Mouse (Mus musculus) brain, embryonic 14.5 days (tissue): ENCODE measurements around the gene Col13a1. TPM values are rescaled to one million over a fixed set of nuclear protein-coding genes. Genes with fewer than 3 reads are reported as not detected.

ENCODE experiments used
- DNase-seq: peaks from one replicate; pipeline ENCODE4 v3.0.0-alpha.2; 2011; ENCODE audit warnings: low read depth
- CTCF ChIP-seq: fragments of 200-500 bp; IDR thresholded peaks from 2 replicates; pipeline ENCODE4 v1.5.1; 2012; ENCODE audit warnings: inconsistent platforms, mild to moderate bottlenecking, moderate library complexity, borderline replicate concordance; ENCODE audit not compliant: insufficient read depth, insufficient read length; ENCODE audit errors: extremely low read depth
- POLR2A ChIP-seq: fragments of 200-500 bp; IDR thresholded peaks from 2 replicates; pipeline ENCODE4 v1.6.1; 2012; ENCODE audit warnings: mild to moderate bottlenecking, inconsistent platforms, borderline replicate concordance; ENCODE audit not compliant: poor library complexity, insufficient read depth, insufficient read length, severe bottlenecking; ENCODE audit errors: extremely low read depth
- polyA plus RNA-seq: library from polyadenylated mRNA; depleted of rRNA; stranded (reverse); fragments of >200 nt; gene quantifications from 2 replicates; pipeline ENCODE4 v1.2.3, GENCODE M21; 2012

Gene Col13a1
- polyA plus RNA-seq, 1 experiment = 3.2 TPM

DNA sequence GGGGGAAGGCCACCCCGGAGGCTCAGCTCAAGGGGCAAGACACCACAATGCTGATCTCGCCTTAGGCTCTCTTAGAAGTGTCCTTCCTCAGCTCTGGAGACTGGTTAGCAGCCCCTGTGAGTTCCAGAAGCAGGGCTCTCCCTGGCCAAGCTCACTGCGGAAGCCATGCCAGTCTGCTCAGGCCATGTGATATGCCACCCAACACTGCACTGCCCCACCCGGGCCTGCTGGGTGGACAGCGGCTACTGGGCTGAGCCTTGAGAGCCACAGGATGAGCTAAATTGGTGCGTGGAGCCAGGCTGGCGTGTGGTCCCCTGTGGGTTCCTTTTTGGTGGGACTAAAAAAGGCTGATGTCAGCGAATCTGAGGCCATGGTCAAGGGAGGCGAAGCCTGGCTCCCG is 88.6 kb downstream of the Col13a1 start:
- TF ChIP-seq CTCF (no peak), POLR2A (no peak)
- DNase-seq = no peak

DNA sequence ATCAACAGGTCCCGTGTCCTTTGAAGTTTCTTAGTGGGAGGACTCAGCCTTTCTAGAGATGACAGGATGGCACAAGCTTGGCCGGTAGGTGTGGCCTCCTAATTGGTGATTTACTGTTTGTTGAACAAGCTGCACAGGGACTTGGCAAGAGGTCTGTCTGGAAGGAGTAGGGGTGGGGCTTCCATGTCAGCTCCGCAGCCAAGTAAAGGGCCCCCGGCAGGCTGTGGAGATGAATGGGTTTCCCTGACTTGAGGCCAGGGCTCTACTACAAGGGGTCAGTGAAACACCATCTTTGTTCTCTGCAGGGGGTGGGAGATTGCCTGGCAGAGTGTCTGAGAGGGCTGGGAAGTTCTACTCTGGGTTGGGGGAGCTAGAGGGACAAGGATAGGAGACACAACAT is 99.5 kb downstream of the Col13a1 start:
- TF ChIP-seq POLR2A (no peak), CTCF (no peak)
- peak; percentile 87 for DNase-seq

DNA sequence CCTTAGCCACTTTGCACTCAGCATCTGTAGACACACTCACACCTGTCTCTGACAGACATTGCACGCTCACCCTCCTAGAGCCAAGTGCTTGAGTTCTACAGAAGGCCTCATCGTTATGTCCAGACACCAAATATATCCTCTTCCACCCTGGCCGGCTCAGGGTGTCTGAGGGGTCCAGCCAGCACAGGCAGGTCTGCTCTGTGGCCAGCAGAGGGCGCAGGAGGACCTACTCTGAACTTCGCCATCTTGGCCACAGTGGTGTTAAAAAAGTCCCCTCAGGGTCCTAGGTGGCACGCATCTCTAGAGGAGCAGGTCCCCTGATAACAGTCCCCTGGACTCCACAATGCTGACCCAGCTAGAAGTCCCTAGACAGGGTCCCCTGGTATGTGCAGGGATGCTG is 101.1 kb downstream of the Col13a1 start:
- peak; percentile 79 for DNase-seq
- peak; percentile 94 for TF ChIP-seq CTCF
- TF ChIP-seq POLR2A = no peak

- no peak for DNase-seq
- TF ChIP-seq CTCF = no peak
- no peak for TF ChIP-seq POLR2A
Observed at GRCm38 (mm10) chr10:61869796-61870195, 109.1 kb downstream of the Col13a1 start.

DNA sequence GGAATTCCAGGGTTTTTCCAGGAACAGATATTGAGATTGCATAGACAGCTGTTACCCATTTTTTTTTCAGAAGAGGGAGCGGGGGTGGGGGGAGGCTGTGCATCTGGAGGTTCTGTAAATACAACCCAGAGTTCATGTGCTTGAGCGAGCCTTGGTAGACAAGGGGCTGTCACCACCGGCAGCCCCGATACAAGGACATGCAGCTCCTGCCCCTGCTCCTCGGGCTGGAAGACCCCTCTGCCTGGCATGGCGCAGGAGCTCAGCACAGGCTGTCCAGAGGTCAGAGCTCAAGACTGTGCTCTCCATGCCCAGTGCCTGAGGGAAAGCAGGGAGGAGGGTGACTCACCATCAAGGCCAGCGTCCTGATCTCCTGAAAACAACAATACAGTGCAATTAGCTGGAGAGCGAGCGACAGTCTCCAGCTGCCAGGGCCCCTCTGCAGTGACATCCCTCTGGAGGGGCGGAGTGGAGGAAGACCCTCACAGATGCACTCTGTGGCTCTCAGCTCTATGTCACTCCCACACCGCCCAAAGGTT is 112.8 kb downstream of the Col13a1 start:
- no peak for DNase-seq
- TF ChIP-seq CTCF (no peak), POLR2A (no peak)

DNA sequence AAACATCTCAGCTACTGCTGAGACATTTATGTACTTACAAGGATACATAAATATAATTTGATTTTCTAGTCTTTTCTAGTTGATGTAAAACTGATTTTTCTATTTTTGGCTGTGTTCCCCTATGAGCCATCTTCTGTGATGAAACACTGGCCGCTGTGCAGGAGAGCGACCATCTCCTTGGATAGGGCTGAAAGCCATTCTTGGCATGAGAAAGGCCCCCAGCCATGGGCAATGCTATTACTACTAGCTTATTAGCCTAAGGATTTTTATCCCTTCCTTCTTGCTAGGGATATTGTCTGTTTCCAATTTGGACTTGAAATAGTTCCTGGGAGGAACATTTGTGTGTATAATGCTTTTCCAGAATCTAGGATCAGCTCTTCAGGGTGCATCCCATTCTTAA is 119.5 kb downstream of the Col13a1 start:
- TF ChIP-seq CTCF = no peak
- TF ChIP-seq POLR2A = no peak
- no peak for DNase-seq

DNA sequence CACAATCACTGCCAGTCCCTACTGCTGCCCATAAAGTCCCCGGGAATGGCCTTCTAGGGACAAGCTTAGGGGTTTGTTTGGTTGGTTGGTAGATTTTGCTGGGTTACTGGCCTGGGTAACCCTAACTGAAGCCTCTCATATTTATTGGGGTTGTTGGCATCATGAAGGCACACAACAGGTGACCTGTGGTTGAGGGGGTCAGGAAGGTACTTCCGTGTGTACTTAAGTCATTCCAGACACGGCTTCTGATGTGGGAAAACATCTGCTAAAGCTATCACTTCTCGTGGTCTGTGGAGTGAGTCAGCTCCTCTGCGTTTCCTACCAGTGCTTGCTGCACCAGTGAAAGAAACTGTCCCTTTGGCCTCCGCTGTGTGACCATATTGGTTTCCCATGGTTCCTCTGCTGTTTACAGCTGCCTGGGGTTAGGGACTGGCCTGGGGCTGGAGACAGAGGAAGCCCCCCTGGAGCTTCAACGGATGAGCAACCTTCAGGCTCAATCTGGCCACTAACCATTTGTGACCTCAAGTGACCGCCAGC is 123.7 kb downstream of the Col13a1 start:
- DNase-seq = no peak

GRCm38 (mm10) chr10:61852824-61853223 is 126.1 kb downstream of the Col13a1 start:
- DNase-seq = no peak
- no peak for TF ChIP-seq POLR2A
- no peak for TF ChIP-seq CTCF

More for the DNA sequence above, 123.7 kb downstream of the Col13a1 start:
- TF ChIP-seq POLR2A (no peak), CTCF (no peak)

- DNase-seq = no peak
- TF ChIP-seq POLR2A (no peak), CTCF (no peak)
Observed at GRCm38 (mm10) chr10:61848553-61848952, 130.4 kb downstream of the Col13a1 start.

GRCm38 (mm10) chr10:61845476-61845875 is 133.4 kb downstream of the Col13a1 start:
- no peak for DNase-seq
- no peak for TF ChIP-seq CTCF
- TF ChIP-seq POLR2A = no peak

DNA sequence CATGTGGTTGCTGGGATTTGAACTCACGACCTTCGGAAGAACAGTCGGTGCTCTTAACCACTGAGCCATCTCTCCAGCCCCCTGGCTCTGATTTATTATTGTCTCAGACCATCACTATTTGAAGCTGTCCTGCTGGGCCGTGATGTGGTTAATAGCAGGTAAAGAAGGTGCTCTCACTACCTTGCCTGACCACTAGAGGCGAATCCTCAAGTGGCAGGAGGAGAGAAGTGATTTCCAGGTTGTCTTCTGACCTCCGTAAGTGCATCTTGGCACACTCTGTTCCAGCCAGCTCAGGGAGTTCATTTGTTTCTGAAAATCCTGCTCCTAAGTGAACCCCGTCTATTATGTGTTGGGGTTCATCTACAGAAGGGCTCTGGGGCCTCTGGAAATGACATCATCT is 134.4 kb downstream of the Col13a1 start:
- TF ChIP-seq POLR2A (no peak), CTCF (peak; percentile 19; the same call in 1 of the 2 replicates)
- DNase-seq = no peak

DNA sequence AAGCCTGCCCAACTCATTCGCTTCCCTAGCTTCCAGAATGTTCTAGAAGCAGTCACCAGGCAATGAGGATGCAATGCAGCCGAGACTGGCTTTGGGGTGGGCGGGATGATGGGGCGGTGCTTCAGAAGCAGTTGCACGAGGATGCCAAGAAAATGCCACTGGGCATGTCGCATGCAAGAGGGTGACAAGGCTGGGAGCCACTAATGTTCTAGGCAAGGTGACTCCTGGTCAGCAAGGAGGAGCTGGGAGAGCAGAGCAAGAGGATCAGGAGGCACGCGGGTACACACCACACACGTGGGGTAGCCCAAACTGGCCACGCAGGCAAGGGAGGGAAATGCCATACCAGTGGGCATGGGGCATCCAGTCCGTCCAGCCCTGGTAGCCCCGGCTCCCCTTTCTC is 136.6 kb downstream of the Col13a1 start:
- TF ChIP-seq POLR2A (no peak), CTCF (no peak)

More for the DNA sequence above, 136.6 kb downstream of the Col13a1 start:
- DNase-seq = no peak
